Mouse (Mus musculus) hindbrain, embryonic 14.5 days (tissue): Measurements from ENCODE around the gene Tbc1d2b. TPM values are rescaled to one million over a fixed set of nuclear protein-coding genes. Genes with fewer than 3 reads are reported as not detected.

Experiments
- ATAC-seq: fragments of 200-750 bp; cut with Nextera tagmentation; 2 replicates; pipeline ENCODE4 v1.8.0; 2017; ENCODE audit warnings: moderate number of reproducible peaks, mild to moderate bottlenecking, moderate TSS enrichment, moderate library complexity; ENCODE audit not compliant: low FRiP score
- DNase-seq: peaks from one replicate; pipeline ENCODE4 v3.0.0-alpha.2; 2015; ENCODE audit warnings: low spot score
- H3K27ac ChIP-seq: fragments of 300-500 bp; sonication (generic); 2 replicates; pipeline ENCODE4 v1.5.1; 2014; ENCODE audit warnings: mild to moderate bottlenecking, moderate library complexity
- H3K27me3 ChIP-seq: fragments of 300-500 bp; sonication (generic); 2 replicates; pipeline ENCODE4 v1.6.1; 2014; ENCODE audit warnings: mild to moderate bottlenecking, low read length, mixed read lengths; ENCODE audit not compliant: control insufficient read depth, insufficient read depth
- H3K36me3 ChIP-seq: fragments of 300-500 bp; sonication (generic); replicated peaks from 2 replicates; pipeline ENCODE4 v1.6.1; 2014; ENCODE audit not compliant: control insufficient read depth, insufficient read depth
- H3K4me1 ChIP-seq: fragments of 300-500 bp; sonication (generic); replicated peaks from 2 replicates; pipeline ENCODE4 v1.6.1; 2014; ENCODE audit warnings: antibody characterized with exemption, low read length, mixed read lengths; ENCODE audit not compliant: control insufficient read depth, insufficient read depth
- H3K4me2 ChIP-seq: fragments of 300-500 bp; sonication (generic); replicated peaks from 2 replicates; pipeline ENCODE4 v1.6.1; 2014; ENCODE audit warnings: mild to moderate bottlenecking, moderate library complexity
- H3K4me3 ChIP-seq: fragments of 300-500 bp; sonication (generic); replicated peaks from 2 replicates; pipeline ENCODE4 v1.5.1; 2014; ENCODE audit warnings: mild to moderate bottlenecking, low read length
- H3K9ac ChIP-seq: fragments of 300-500 bp; sonication (generic); 2 replicates; pipeline ENCODE4 v1.6.1; 2014
- H3K9me3 ChIP-seq: fragments of 300-500 bp; sonication (generic); 2 replicates; pipeline ENCODE4 v1.6.1; 2016; ENCODE audit warnings: low read length; ENCODE audit not compliant: control insufficient read depth
- WGBS: fragments of 180-500 bp; shearing (Covaris S2); extraction: QIAGEN DNeasy Blood & Tissue Kit; methylation state at CpG from one replicate; pipeline ENCODE4 v1.1.7; 2014; 5-methylcytosine and 5-hydroxymethylcytosine counted together
- polyA plus RNA-seq: library from polyadenylated mRNA; unstranded; fragments of >200 nt; fragmentation: Nextera tagmentation; extraction: Ambion mirVana; gene quantifications from 2 replicates; pipeline ENCODE4 v1.2.1, GENCODE M21; 2014

The Tbc1d2b gene
- polyA plus RNA-seq, 1 experiment from 2014 or later, result 8.1 TPM

GRCm38 (mm10) chr9:90259400-90259950 lies 11.1 kb downstream of the Tbc1d2b start:
- Histone ChIP-seq H3K9me3 (no peaks in the 10 kb centered on the region), H3K4me3 (no peak overlapping the region), H3K36me3 (no peaks in the 10 kb centered on the region), H3K4me2 (no peak overlapping the region), H3K4me1 (no peaks in the 10 kb centered on the region), H3K9ac (no peak overlapping the region), H3K27me3 (no peaks in the 10 kb centered on the region), H3K27ac (no peak overlapping the region)
- ATAC-seq, result no peak
- 92% methylated on average over 12 of the region's 12 CpGs for WGBS
- no peak for DNase-seq

DNA sequence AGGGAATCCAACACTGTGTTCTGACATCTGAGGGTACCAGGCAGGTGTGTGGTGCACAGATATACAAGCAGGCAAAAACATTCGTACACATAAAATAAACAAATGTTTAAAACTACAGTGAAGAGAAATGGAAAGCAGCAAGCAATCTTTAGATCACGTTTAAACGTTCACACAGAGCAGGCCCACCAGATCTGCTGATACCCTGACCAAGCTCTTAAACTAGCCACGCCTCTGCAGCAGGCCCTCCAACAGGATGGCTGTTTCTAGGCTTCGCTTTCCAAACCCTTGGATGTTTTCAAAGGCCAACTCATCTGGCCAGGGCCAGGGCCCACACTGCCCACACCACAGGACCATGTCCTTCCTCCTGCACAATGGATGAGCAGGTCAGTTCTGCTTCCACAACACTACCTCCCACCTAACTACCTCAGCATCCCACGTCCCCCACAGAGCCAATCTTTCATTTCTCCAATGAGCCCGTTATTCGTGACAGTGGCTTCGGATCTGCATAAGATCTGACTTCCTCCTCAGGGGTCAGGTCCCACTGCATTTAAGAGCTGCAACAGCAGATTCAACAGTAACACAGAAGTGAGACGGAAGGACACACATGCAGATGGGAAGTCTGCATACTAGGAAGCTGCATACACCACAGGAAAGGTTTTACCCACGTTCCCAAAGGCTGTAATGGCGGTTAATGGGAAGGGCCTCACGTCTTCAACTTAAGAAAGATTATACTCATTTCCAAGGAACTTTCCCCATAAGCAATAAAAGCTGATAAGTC lies 12.7 kb downstream of the Tbc1d2b start:
- no peak for ATAC-seq

DNA sequence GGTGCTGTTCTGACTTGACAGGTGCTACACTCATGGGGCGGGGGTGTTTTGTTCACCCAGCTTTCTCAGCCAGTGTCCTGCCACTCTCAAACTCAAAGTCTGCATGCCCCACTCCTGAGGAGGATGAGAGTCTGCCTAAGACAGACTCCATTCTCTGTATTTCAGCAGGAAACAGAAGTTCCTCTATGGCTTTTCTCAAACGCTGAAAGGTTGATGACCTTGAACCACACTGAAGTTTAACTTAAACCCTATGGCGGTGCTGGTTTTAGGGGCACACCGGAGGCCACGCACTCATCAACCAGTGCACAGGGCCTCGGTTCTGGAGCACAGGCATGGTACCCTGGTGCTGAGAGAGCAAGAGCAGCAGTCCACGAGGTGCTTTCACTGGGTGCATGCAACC lies 13.4 kb downstream of the Tbc1d2b start:
- H3K36me3 ChIP-seq, result no peaks in the 10 kb centered on the region
- H3K27me3 ChIP-seq, result no peaks in the 10 kb centered on the region
- no peak overlapping the region for H3K4me3 ChIP-seq
- no peaks in the 10 kb centered on the region for H3K9me3 ChIP-seq
- H3K4me2 ChIP-seq, result no peak overlapping the region
- H3K9ac ChIP-seq, result no peak overlapping the region
- ATAC-seq (no peak), DNase-seq (no peak)
- no peaks in the 10 kb centered on the region for H3K4me1 ChIP-seq
- no peak overlapping the region for H3K27ac ChIP-seq
- 82% methylated on average over 7 of the region's 7 CpGs for WGBS

More for the DNA sequence above, 12.7 kb downstream of the Tbc1d2b start:
- Histone ChIP-seq H3K4me1 (no peaks in the 10 kb centered on the region), H3K9me3 (no peaks in the 10 kb centered on the region), H3K4me2 (no peak overlapping the region), H3K27me3 (no peaks in the 10 kb centered on the region), H3K36me3 (no peaks in the 10 kb centered on the region), H3K9ac (no peak overlapping the region), H3K27ac (no peak overlapping the region), H3K4me3 (no peak overlapping the region)
- DNase-seq, result no peak
- WGBS, result 86% methylated on average over 13 of the region's 13 CpGs

- Histone ChIP-seq H3K4me2 (no peak overlapping the region), H3K4me1 (no peaks in the 10 kb centered on the region), H3K4me3 (no peak overlapping the region), H3K36me3 (no peaks in the 10 kb centered on the region), H3K9ac (no peak overlapping the region), H3K27me3 (no peaks in the 10 kb centered on the region), H3K9me3 (no peaks in the 10 kb centered on the region), H3K27ac (no peak overlapping the region)
- WGBS, result 35% methylated on average over 6 of the region's 6 CpGs
- ATAC-seq (peak; percentile 69), DNase-seq (no peak)
These were observed 14.7 kb downstream of the Tbc1d2b start for GRCm38 (mm10) chr9:90255844-90256405.

DNA sequence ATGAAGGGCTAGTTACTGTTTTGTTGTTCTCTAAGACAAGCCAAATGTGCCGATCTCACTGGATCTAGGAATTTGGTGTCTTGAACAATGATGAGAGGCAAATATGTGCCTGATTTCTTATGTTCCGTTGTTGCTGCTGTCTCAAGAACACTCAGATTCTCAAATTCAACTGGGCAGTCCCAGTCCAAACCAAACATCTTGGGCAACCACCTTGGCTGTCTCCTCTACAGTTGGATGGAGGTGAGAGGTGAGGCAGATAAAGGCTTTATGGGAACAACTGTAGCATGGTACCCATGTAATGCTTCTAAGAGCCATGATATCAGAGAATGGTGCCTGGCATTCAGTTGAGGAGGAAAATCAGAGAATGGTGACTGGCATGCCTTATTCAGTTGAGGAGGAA lies 17.4 kb downstream of the Tbc1d2b start:
- Histone ChIP-seq H3K27me3 (no peaks in the 10 kb centered on the region), H3K9me3 (no peaks in the 10 kb centered on the region), H3K4me3 (no peak overlapping the region), H3K4me2 (no peak overlapping the region), H3K27ac (no peak overlapping the region), H3K9ac (no peak overlapping the region), H3K4me1 (no peaks in the 10 kb centered on the region), H3K36me3 (no peaks in the 10 kb centered on the region; the same call in 1 of the 2 replicates)
- WGBS, result 95% methylated on average over 2 of the region's 2 CpGs
- DNase-seq (no peak), ATAC-seq (no peak)

- ATAC-seq (no peak), DNase-seq (no peak)
- 90% methylated on average over 13 of the region's 13 CpGs for WGBS
These were observed 19.4 kb downstream of the Tbc1d2b start for GRCm38 (mm10) chr9:90250964-90251750.

DNA sequence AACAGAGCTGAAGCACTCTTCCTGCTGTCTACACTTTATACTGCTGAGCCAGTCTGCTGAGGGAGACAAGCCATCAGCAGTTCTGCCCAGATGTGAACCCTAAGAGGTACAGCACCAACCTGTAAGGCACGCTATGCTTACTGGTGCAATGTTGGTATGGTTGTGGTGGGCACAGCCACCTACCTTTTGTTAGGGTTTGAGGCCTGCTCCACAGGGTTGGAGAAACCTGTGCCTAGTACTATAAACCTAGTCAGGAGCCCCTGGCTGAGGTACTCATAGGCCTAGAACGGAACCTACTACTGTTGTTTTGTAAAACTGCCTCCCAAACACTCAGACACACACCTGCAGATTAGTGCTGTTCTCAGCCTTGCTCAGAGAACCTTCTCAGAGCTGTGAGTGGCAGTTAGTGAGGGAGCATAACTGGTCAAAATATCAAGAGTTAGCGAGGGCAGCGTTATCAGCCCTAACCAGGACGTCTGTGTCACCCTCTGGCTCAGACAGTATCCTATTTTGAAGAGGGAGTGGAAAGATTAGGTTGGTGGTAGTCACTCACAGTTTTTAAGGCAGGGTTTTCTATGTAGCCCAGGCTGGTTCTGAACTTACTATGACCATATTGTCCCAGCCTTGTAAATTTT lies 20.3 kb downstream of the Tbc1d2b start:
- Histone ChIP-seq H3K36me3 (peaks cover 3% of the 10 kb centered on the region; the same call in 1 of the 2 replicates), H3K4me1 (no peaks in the 10 kb centered on the region), H3K4me3 (no peak overlapping the region), H3K4me2 (no peak overlapping the region), H3K27me3 (no peaks in the 10 kb centered on the region), H3K9me3 (no peaks in the 10 kb centered on the region), H3K9ac (no peak overlapping the region), H3K27ac (no peak overlapping the region)
- WGBS, result 93% methylated on average over 5 of the region's 5 CpGs
- ATAC-seq (no peak), DNase-seq (no peak)

More at GRCm38 (mm10) chr9:90250964-90251750, 19.4 kb downstream of the Tbc1d2b start:
- H3K4me2 ChIP-seq, result no peak overlapping the region
- no peaks in the 10 kb centered on the region for H3K27me3 ChIP-seq
- H3K4me1 ChIP-seq, result no peaks in the 10 kb centered on the region
- no peak overlapping the region for H3K9ac ChIP-seq
- no peaks in the 10 kb centered on the region for H3K9me3 ChIP-seq
- H3K4me3 ChIP-seq, result no peak overlapping the region
- H3K36me3 ChIP-seq, result peaks cover 3% of the 10 kb centered on the region; the same call in 1 of the 2 replicates
- H3K27ac ChIP-seq, result no peak overlapping the region

- 95% methylated on average over 2 of the region's 2 CpGs for WGBS
- H3K4me1 ChIP-seq, result no peaks in the 10 kb centered on the region
- DNase-seq (no peak), ATAC-seq (no peak)
- H3K27ac ChIP-seq, result no peak overlapping the region
- no peak overlapping the region for H3K9ac ChIP-seq
- H3K4me2 ChIP-seq, result no peak overlapping the region
- H3K36me3 ChIP-seq, result peaks cover 3% of the 10 kb centered on the region; the same call in 1 of the 2 replicates
- no peak overlapping the region for H3K4me3 ChIP-seq
- no peaks in the 10 kb centered on the region for H3K9me3 ChIP-seq
- no peaks in the 10 kb centered on the region for H3K27me3 ChIP-seq
These were observed 21.6 kb downstream of the Tbc1d2b start for GRCm38 (mm10) chr9:90249036-90249435.
